Mouse (Mus musculus) neural tube, embryonic 12.5 days (tissue): ENCODE data around the gene Kcnn1. TPM values are rescaled to one million over a fixed set of nuclear protein-coding genes. Genes with fewer than 3 reads are reported as not detected.
A peak's percentile ranks its signal among the peaks of the same experiment; 100 is the strongest.

Source experiments
- ATAC-seq: fragments of 200-750 bp; cut with Nextera tagmentation; 2 replicates; pipeline ENCODE4 v1.8.0; 2017; ENCODE audit warnings: low read depth, mild to moderate bottlenecking, moderate TSS enrichment, moderate library complexity; ENCODE audit not compliant: low FRiP score
- H3K27ac ChIP-seq: fragments of 300-500 bp; sonication (generic); 2 replicates; pipeline ENCODE4 v1.5.1; 2016
- H3K27me3 ChIP-seq: fragments of 300-500 bp; sonication (generic); replicated peaks from 2 replicates; pipeline ENCODE4 v1.6.1; 2016; ENCODE audit warnings: mild to moderate bottlenecking
- H3K36me3 ChIP-seq: fragments of 300-500 bp; sonication (generic); 2 replicates; pipeline ENCODE4 v1.6.1; 2016; ENCODE audit warnings: mild to moderate bottlenecking
- H3K4me1 ChIP-seq: fragments of 300-500 bp; sonication (generic); 2 replicates; pipeline ENCODE4 v1.6.1; 2016
- H3K4me2 ChIP-seq: fragments of 300-500 bp; sonication (generic); replicated peaks from 2 replicates; pipeline ENCODE4 v1.6.1; 2016; ENCODE audit warnings: mild to moderate bottlenecking
- H3K4me3 ChIP-seq: fragments of 300-500 bp; sonication (generic); 2 replicates; pipeline ENCODE4 v1.5.1; 2016
- H3K9ac ChIP-seq: fragments of 300-500 bp; sonication (generic); 2 replicates; pipeline ENCODE4 v1.6.1; 2016; ENCODE audit warnings: mild to moderate bottlenecking
- H3K9me3 ChIP-seq: fragments of 300-500 bp; sonication (generic); 2 replicates; pipeline ENCODE4 v1.6.1; 2016; ENCODE audit warnings: mild to moderate bottlenecking
- WGBS: fragments of 180-500 bp; shearing (Covaris S2); methylation state at CpG from one replicate; pipeline ENCODE4 v1.1.7; 2016; 5-methylcytosine and 5-hydroxymethylcytosine counted together
- polyA plus RNA-seq: library from polyadenylated mRNA; unstranded; fragments of >200 nt; fragmentation: Nextera tagmentation; extraction: Ambion mirVana; gene quantifications from 2 replicates; pipeline ENCODE4 v1.2.1, GENCODE M21; 2016

Gene Kcnn1
- polyA plus RNA-seq, result 24.8 and 26.4 TPM in 2 replicates

GRCm38 (mm10) chr8:70862824-70863641 is at the start of gene Kcnn1:
Gene Kcnn1 (minus strand): TSS chr8:70863258.
- H3K4me3 ChIP-seq, result peak within 1 kb of the TSS; percentile 50
- peaks cover 5% of the 10 kb centered on the region for H3K36me3 ChIP-seq
- H3K27me3 ChIP-seq, result peaks cover 13% of the 10 kb centered on the region
- peaks cover 56% of the 10 kb centered on the region for H3K4me1 ChIP-seq
- WGBS, result under 1% methylated on average over 55 of the region's 55 CpGs
- no peaks in the 10 kb centered on the region for H3K9me3 ChIP-seq
- peak within 1 kb of the TSS; percentile 65 for H3K9ac ChIP-seq
- H3K4me2 ChIP-seq, result peak within 1 kb of the TSS; percentile 62
- H3K27ac ChIP-seq, result peak within 1 kb of the TSS; percentile 89
- peak; percentile 2; the same call in 1 of the 2 replicates for ATAC-seq

- ATAC-seq, result no peak
- no peak overlapping the region for H3K27ac ChIP-seq
- no peak overlapping the region for H3K4me3 ChIP-seq
- no peaks in the 10 kb centered on the region for H3K9me3 ChIP-seq
- no peaks in the 10 kb centered on the region for H3K27me3 ChIP-seq
- H3K9ac ChIP-seq, result no peak overlapping the region
- H3K4me2 ChIP-seq, result no peak overlapping the region
- H3K36me3 ChIP-seq, result peaks cover 66% of the 10 kb centered on the region
- H3K4me1 ChIP-seq, result peaks cover 5% of the 10 kb centered on the region
- 90% methylated on average over 5 of the region's 5 CpGs for whole genome bisulfite sequencing
Measured at GRCm38 (mm10) chr8:70911596-70911995, 48.5 kb upstream of the Kcnn1 start.

- H3K9me3 ChIP-seq, result no peaks in the 10 kb centered on the region
- H3K27ac ChIP-seq, result no peak overlapping the region
- 93% methylated on average over 2 of the region's 2 CpGs for WGBS
- no peak overlapping the region for H3K9ac ChIP-seq
- peaks cover 13% of the 10 kb centered on the region for H3K4me1 ChIP-seq
- ATAC-seq, result no peak
- H3K36me3 ChIP-seq, result peaks cover 25% of the 10 kb centered on the region
- no peak overlapping the region for H3K4me2 ChIP-seq
- H3K4me3 ChIP-seq, result no peak overlapping the region
- peaks cover 7% of the 10 kb centered on the region; the same call in 1 of the 2 replicates for H3K27me3 ChIP-seq
Measured at GRCm38 (mm10) chr8:70907518-70907917, 44.5 kb upstream of the Kcnn1 start.

GRCm38 (mm10) chr8:70905831-70906736 is 43.0 kb upstream of the Kcnn1 start, which contains the start of gene Map1s:
Gene Map1s (plus strand): TSS chr8:70905932.
- Histone ChIP-seq H3K4me2 (peak within 1 kb of the TSS; percentile 97), H3K27me3 (peaks cover 7% of the 10 kb centered on the region; the same call in 1 of the 2 replicates), H3K9me3 (no peaks in the 10 kb centered on the region), H3K27ac (peak within 1 kb of the TSS; percentile 74), H3K9ac (peak within 1 kb of the TSS; percentile 92), H3K36me3 (peaks cover 11% of the 10 kb centered on the region), H3K4me3 (peak within 1 kb of the TSS; percentile 91), H3K4me1 (peaks cover 13% of the 10 kb centered on the region)
- under 1% methylated on average over 86 of the region's 86 CpGs for WGBS
- peak; percentile 95 for ATAC-seq

GRCm38 (mm10) chr8:70905463-70905830 is 42.4 kb upstream of the Kcnn1 start:
- 21% methylated on average over 8 of the region's 8 CpGs for WGBS
- peak overlapping the region; percentile 74; the same call in 1 of the 2 replicates for H3K27ac ChIP-seq
- no peaks in the 10 kb centered on the region for H3K9me3 ChIP-seq
- peaks cover 13% of the 10 kb centered on the region for H3K4me1 ChIP-seq
- peaks cover 5% of the 10 kb centered on the region; the same call in 1 of the 2 replicates for H3K36me3 ChIP-seq
- peaks cover 7% of the 10 kb centered on the region; the same call in 1 of the 2 replicates for H3K27me3 ChIP-seq
- peak overlapping the region; percentile 92 for H3K9ac ChIP-seq
- peak; percentile 45 for ATAC-seq
- peak overlapping the region; percentile 91 for H3K4me3 ChIP-seq
- peak overlapping the region; percentile 97 for H3K4me2 ChIP-seq

GRCm38 (mm10) chr8:70904532-70904931 is 41.5 kb upstream of the Kcnn1 start:
- H3K27me3 ChIP-seq, result peaks cover 7% of the 10 kb centered on the region; the same call in 1 of the 2 replicates
- H3K27ac ChIP-seq, result no peak overlapping the region
- no peaks in the 10 kb centered on the region for H3K9me3 ChIP-seq
- no peak overlapping the region for H3K4me3 ChIP-seq
- H3K36me3 ChIP-seq, result peaks cover 4% of the 10 kb centered on the region; the same call in 1 of the 2 replicates
- H3K4me1 ChIP-seq, result peaks cover 13% of the 10 kb centered on the region
- no peak overlapping the region for H3K4me2 ChIP-seq
- no peak for ATAC-seq
- WGBS, result 77% methylated on average over 4 of the region's 4 CpGs
- no peak overlapping the region for H3K9ac ChIP-seq

- Histone ChIP-seq H3K9ac (no peak overlapping the region), H3K27ac (no peak overlapping the region), H3K36me3 (no peaks in the 10 kb centered on the region), H3K9me3 (no peaks in the 10 kb centered on the region), H3K4me3 (no peak overlapping the region), H3K4me1 (peaks cover 13% of the 10 kb centered on the region), H3K27me3 (peaks cover 7% of the 10 kb centered on the region; the same call in 1 of the 2 replicates), H3K4me2 (no peak overlapping the region)
- ATAC-seq, result no peak
Measured at GRCm38 (mm10) chr8:70903582-70903981, 40.5 kb upstream of the Kcnn1 start.

- Histone ChIP-seq H3K9ac (no peak overlapping the region), H3K4me3 (no peak overlapping the region), H3K9me3 (no peaks in the 10 kb centered on the region), H3K4me2 (no peak overlapping the region), H3K27me3 (peaks cover 7% of the 10 kb centered on the region; the same call in 1 of the 2 replicates), H3K27ac (no peak overlapping the region), H3K36me3 (no peaks in the 10 kb centered on the region), H3K4me1 (peaks cover 17% of the 10 kb centered on the region)
- ATAC-seq, result no peak
- 47% methylated on average over 4 of the region's 4 CpGs for WGBS
Measured at GRCm38 (mm10) chr8:70903112-70903511, 40.1 kb upstream of the Kcnn1 start.

- Histone ChIP-seq H3K4me1 (peaks cover 18% of the 10 kb centered on the region), H3K36me3 (no peaks in the 10 kb centered on the region)
- 40% methylated on average over 5 of the region's 5 CpGs for WGBS
Measured at GRCm38 (mm10) chr8:70902211-70902610, 39.2 kb upstream of the Kcnn1 start.

GRCm38 (mm10) chr8:70900872-70901387 is 37.9 kb upstream of the Kcnn1 start:
- H3K27ac ChIP-seq, result no peak overlapping the region

More at GRCm38 (mm10) chr8:70902211-70902610, 39.2 kb upstream of the Kcnn1 start:
- no peak overlapping the region for H3K4me3 ChIP-seq
- no peak for ATAC-seq
- H3K9ac ChIP-seq, result no peak overlapping the region
- no peak overlapping the region for H3K4me2 ChIP-seq
- H3K27ac ChIP-seq, result no peak overlapping the region
- peaks cover 7% of the 10 kb centered on the region; the same call in 1 of the 2 replicates for H3K27me3 ChIP-seq
- H3K9me3 ChIP-seq, result no peaks in the 10 kb centered on the region

GRCm38 (mm10) chr8:70899226-70899625 is 36.2 kb upstream of the Kcnn1 start:
- Histone ChIP-seq H3K4me1 (peaks cover 16% of the 10 kb centered on the region), H3K36me3 (peaks cover 17% of the 10 kb centered on the region), H3K27ac (no peak overlapping the region), H3K9me3 (no peaks in the 10 kb centered on the region), H3K9ac (no peak overlapping the region), H3K4me2 (no peak overlapping the region), H3K27me3 (peaks cover 12% of the 10 kb centered on the region), H3K4me3 (no peak overlapping the region)
- WGBS, result 93% methylated on average over 2 of the region's 2 CpGs
- ATAC-seq, result no peak

More at GRCm38 (mm10) chr8:70900872-70901387, 37.9 kb upstream of the Kcnn1 start:
- Histone ChIP-seq H3K27me3 (peaks cover 7% of the 10 kb centered on the region; the same call in 1 of the 2 replicates), H3K4me3 (no peak overlapping the region), H3K4me1 (peaks cover 17% of the 10 kb centered on the region), H3K36me3 (no peaks in the 10 kb centered on the region), H3K4me2 (no peak overlapping the region), H3K9me3 (no peaks in the 10 kb centered on the region), H3K9ac (no peak overlapping the region)
- no peak for ATAC-seq
- WGBS, result 79% methylated on average over 2 of the region's 2 CpGs
